Mouse (Mus musculus): Measurements from ENCODE around the gene Hnrnpa0.

DNA sequence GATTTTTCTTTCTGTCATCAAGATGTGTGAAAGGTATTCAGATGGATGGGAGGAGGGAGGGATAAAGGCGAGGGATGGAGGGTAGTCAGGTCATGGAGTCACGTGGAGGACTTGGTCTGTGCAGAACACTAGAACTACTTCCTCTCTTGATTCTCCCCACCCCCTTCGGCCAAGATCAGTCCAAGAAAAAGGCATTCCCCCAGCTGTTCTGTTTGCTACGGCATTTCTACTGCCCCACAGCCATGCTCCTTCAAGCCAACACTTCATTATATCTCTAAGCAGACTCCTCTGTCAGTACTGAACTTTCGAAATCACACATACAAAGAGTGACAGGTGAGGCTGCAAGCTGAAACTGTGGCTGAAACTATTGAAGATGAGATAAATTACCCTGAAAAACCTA is 45.3 kb downstream of the Hnrnpa0 start:
- TF ChIP-seq CTCF (IDR thresholded peaks at IDR 0.05 in 2 of 3, conservative IDR thresholded peaks at IDR 0.05 in 1 of 3; ENCODE audit: control insufficient read depth in 1 of 3, insufficient read depth in 1 of 3, low read depth in 2 of 3, low read length in 3 of 3, poor library complexity in 1 of 3, severe bottlenecking in 1 of 3) (no peak), ZMIZ1 (IDR thresholded peaks at IDR 0.05; ENCODE audit: low read depth, low read length) (no peak), EP300 (IDR thresholded peaks at IDR 0.05; ENCODE audit: low read depth in 1 of 2, low read length in 2 of 2) (no peak), USF2 (IDR thresholded peaks at IDR 0.05; ENCODE audit: borderline replicate concordance in 1 of 2, insufficient read depth in 1 of 2, low read depth in 1 of 2, low read length in 2 of 2) (no peak), JUND (IDR thresholded peaks at IDR 0.05; ENCODE audit: low read depth, low read length) (no peak), ETS1 (IDR thresholded peaks at IDR 0.05; ENCODE audit: low read depth, low read length) (no peak), MAFK (IDR thresholded peaks at IDR 0.05; ENCODE audit: borderline replicate concordance, low read depth, low read length) (no peak), SIN3A (IDR thresholded peaks at IDR 0.05; ENCODE audit: low read length) (no peak), GATA1 (IDR thresholded peaks at IDR 0.05; ENCODE audit: low read depth, low read length) (no peak), HCFC1 (IDR thresholded peaks at IDR 0.05; ENCODE audit: low read depth, low read length) (no peak), POLR2AphosphoS5 (IDR thresholded peaks at IDR 0.05; ENCODE audit: borderline replicate concordance, low read depth, low read length) (no peak), POLR2A (IDR thresholded peaks at IDR 0.05; ENCODE audit: control insufficient read depth in 1 of 2, insufficient read depth in 1 of 2, low read depth in 1 of 2, low read length in 2 of 2, poor library complexity in 1 of 2) (no peak), TAL1 (IDR thresholded peaks at IDR 0.05; ENCODE audit: low read length) (no peak), MAX (IDR thresholded peaks at IDR 0.05; ENCODE audit: low read length) (no peak)

All from MEL (cell line).